Mouse (Mus musculus) midbrain, embryonic 13.5 days (tissue): ENCODE data around the gene Trnau1ap. TPM values are rescaled to one million over a fixed set of nuclear protein-coding genes. Genes with fewer than 3 reads are reported as not detected.

Source experiments
- ATAC-seq: fragments of 200-750 bp; cut with Nextera tagmentation; 2 replicates; pipeline ENCODE4 v1.8.0; 2017; ENCODE audit warnings: mild to moderate bottlenecking, moderate TSS enrichment, moderate library complexity
- H3K27ac ChIP-seq: fragments of 300-500 bp; sonication (generic); 2 replicates; pipeline ENCODE4 v1.5.1; 2015; ENCODE audit warnings: inconsistent platforms, mild to moderate bottlenecking, moderate library complexity
- H3K27me3 ChIP-seq: fragments of 300-500 bp; sonication (generic); 2 replicates; pipeline ENCODE4 v1.6.1; 2015; ENCODE audit warnings: mild to moderate bottlenecking, inconsistent platforms
- H3K36me3 ChIP-seq: fragments of 300-500 bp; sonication (generic); 2 replicates; pipeline ENCODE4 v1.6.1; 2015; ENCODE audit warnings: mild to moderate bottlenecking, inconsistent platforms
- H3K4me1 ChIP-seq: fragments of 300-500 bp; sonication (generic); replicated peaks from 2 replicates; pipeline ENCODE4 v1.6.1; 2015; ENCODE audit warnings: inconsistent platforms
- H3K4me2 ChIP-seq: fragments of 300-500 bp; sonication (generic); replicated peaks from 2 replicates; pipeline ENCODE4 v1.6.1; 2015; ENCODE audit warnings: moderate library complexity, mild to moderate bottlenecking, inconsistent platforms
- H3K4me3 ChIP-seq: fragments of 300-500 bp; sonication (generic); replicated peaks from 2 replicates; pipeline ENCODE4 v1.5.1; 2015; ENCODE audit warnings: mild to moderate bottlenecking, inconsistent platforms
- H3K9ac ChIP-seq: fragments of 300-500 bp; sonication (generic); replicated peaks from 2 replicates; pipeline ENCODE4 v1.6.1; 2015; ENCODE audit warnings: mild to moderate bottlenecking, inconsistent platforms
- H3K9me3 ChIP-seq: fragments of 300-500 bp; sonication (generic); 2 replicates; pipeline ENCODE4 v1.6.1; 2016; ENCODE audit warnings: mild to moderate bottlenecking, inconsistent platforms
- WGBS: fragments of 180-500 bp; shearing (Covaris S2); methylation state at CpG from one replicate; pipeline ENCODE4 v1.1.7; 2015; 5-methylcytosine and 5-hydroxymethylcytosine counted together
- polyA plus RNA-seq: library from polyadenylated mRNA; unstranded; fragments of >200 nt; fragmentation: Nextera tagmentation; extraction: Ambion mirVana; gene quantifications from 2 replicates; pipeline ENCODE4 v1.2.1, GENCODE M21; 2015

The Trnau1ap gene
- polyA plus RNA-seq, 1 experiment from 2014 or later = 83.6 TPM

DNA sequence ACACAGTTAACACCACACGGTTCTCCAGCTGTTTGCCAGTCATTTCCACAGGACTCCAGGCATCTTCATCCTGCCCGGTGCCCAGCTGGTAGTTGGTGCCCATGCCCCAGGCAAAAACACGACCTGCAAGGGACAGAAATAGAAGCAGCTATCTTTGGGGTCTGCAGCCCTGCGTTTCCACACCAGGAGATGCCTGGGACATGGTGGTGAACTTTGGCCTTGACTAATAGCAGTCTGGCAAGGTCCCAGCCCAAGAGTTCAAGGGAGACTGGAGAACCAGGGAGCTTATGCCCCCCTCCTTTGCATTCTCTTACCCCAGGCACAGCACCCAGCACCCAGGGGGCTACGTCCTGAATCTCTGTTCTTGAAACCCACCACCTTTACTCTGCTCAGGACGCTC, 3.5 kb upstream of the Trnau1ap start:
- Histone ChIP-seq H3K4me1 (peaks cover 17% of the 10 kb centered on the region), H3K27ac (no peak overlapping the region), H3K9ac (no peak overlapping the region), H3K4me2 (no peak overlapping the region), H3K9me3 (no peaks in the 10 kb centered on the region), H3K27me3 (no peaks in the 10 kb centered on the region), H3K36me3 (peaks cover 55% of the 10 kb centered on the region), H3K4me3 (no peak overlapping the region)
- ATAC-seq = no peak
- 93% methylated on average over 6 of the region's 6 CpGs for WGBS

DNA sequence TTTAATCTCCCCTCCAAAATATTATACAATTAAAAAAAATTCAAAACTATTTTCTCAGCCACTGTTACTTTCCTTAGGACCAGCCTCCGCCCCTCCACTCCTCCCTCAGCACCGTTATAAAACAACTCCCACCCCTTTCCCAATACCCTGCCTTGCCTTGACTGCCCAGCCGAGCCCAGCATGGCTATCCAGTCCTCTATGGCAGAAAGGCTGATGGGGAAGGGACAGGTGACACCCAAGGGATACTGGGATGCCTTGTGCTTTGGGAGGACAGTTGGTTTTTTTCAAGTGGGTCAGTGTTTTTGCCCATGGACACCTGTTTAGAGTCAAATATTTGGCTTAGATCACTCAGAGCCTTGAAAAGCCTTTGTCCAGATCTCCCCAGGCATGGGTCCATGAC, 2.6 kb upstream of the Trnau1ap start:
- H3K36me3 ChIP-seq = peaks cover 48% of the 10 kb centered on the region
- no peak for ATAC-seq
- no peak overlapping the region for H3K4me2 ChIP-seq
- H3K27me3 ChIP-seq = no peaks in the 10 kb centered on the region
- H3K9ac ChIP-seq = no peak overlapping the region
- H3K9me3 ChIP-seq = no peaks in the 10 kb centered on the region
- peaks cover 17% of the 10 kb centered on the region for H3K4me1 ChIP-seq
- H3K4me3 ChIP-seq = no peak overlapping the region
- WGBS = 79% methylated on average over 3 of the region's 3 CpGs
- H3K27ac ChIP-seq = no peak overlapping the region

DNA sequence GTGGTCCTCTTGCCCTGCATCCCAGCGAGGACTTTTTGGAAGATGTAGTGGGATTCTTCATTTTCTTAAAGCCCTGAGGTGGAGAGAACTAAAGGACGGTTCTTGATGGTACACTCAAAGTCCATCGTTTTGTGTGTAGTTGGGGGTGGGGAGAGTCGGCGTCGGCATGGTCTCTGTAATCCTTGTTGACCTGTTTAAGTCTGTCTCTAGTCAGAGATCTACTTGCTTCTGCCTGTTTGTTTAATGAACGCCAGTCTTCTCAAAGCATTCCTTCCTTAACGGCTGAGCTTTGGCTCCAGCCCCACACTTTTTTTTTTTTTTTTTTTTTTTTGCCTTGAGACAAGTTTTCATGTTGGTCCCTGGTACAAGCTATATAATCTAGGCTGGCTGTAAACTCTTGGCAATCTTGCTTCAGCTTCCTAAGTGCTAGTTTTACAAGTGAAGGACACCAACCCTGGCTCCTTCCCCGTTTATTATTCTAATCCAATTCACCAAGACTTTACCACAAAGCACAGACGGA, 557 bp upstream of the Trnau1ap start:
- H3K9ac ChIP-seq = peak overlapping the region; percentile 84
- peak; percentile 54 for ATAC-seq
- peaks cover 42% of the 10 kb centered on the region for H3K36me3 ChIP-seq
- H3K27ac ChIP-seq = peak overlapping the region; percentile 74; the same call in 1 of the 2 replicates
- H3K4me1 ChIP-seq = peaks cover 17% of the 10 kb centered on the region
- WGBS = 8% methylated on average over 10 of the region's 10 CpGs
- no peaks in the 10 kb centered on the region for H3K27me3 ChIP-seq
- peak overlapping the region; percentile 69 for H3K4me2 ChIP-seq
- H3K9me3 ChIP-seq = no peaks in the 10 kb centered on the region
- peak overlapping the region; percentile 66 for H3K4me3 ChIP-seq

DNA sequence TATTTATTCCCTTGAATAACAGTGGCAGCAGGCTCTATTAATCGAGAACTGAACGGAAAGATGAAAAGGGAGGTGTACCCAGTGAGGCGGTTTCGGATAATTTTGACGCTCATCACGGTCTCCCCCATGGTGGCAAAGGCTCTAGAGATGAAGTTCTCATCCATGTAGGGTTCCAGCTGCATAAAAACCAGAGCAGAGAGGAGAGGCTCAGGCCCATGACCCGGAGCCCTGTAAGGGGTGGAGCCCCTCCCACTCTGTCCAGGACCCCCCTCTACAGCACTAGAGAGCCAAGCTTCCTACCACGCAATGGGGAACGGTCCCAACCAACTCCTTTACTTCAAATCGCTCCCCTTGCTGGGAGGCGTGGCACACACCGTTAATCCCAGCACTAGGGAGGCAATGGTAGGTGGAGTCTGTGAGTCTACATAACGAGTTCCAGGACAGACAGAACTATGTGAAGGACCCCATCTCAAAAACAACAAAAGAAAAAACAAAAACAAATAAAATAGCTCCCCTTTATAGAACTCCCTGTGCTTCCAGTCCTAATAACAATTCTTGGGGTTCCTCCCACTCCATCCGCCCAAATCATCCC, 851 bp downstream of the Trnau1ap start:
- Histone ChIP-seq H3K4me1 (peaks cover 17% of the 10 kb centered on the region), H3K4me2 (peak overlapping the region; percentile 69), H3K4me3 (peak overlapping the region; percentile 66), H3K9me3 (no peaks in the 10 kb centered on the region), H3K36me3 (peaks cover 42% of the 10 kb centered on the region), H3K27ac (peak overlapping the region; percentile 74), H3K27me3 (no peaks in the 10 kb centered on the region), H3K9ac (peak overlapping the region; percentile 84)
- ATAC-seq = no peak
- WGBS = 48% methylated on average over 14 of the region's 14 CpGs

DNA sequence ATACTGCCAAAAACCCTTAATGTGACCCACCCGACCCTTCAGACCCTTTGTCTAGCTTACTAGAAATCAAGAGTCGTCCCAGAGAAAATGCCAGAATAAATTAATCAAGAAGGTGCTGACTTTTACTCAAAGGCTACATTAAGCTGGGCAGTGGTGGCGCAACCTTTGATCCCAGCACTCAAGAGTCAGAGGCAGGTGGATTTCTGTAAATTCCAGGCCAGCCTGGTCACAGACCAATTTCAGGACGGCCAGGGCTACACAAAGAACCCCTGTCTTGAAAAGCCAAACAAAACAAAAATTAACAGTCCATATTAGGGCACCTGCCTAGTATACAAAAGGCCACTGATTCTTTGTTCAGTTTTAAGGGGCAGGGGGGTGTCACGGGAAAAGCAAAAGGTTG, 2.9 kb downstream of the Trnau1ap start:
- H3K4me2 ChIP-seq = no peak overlapping the region
- H3K27ac ChIP-seq = no peak overlapping the region
- H3K9me3 ChIP-seq = no peaks in the 10 kb centered on the region
- peaks cover 17% of the 10 kb centered on the region for H3K4me1 ChIP-seq
- WGBS = 82% methylated on average over 5 of the region's 5 CpGs
- ATAC-seq = no peak
- H3K27me3 ChIP-seq = no peaks in the 10 kb centered on the region
- peaks cover 44% of the 10 kb centered on the region for H3K36me3 ChIP-seq
- H3K4me3 ChIP-seq = no peak overlapping the region
- H3K9ac ChIP-seq = no peak overlapping the region

DNA sequence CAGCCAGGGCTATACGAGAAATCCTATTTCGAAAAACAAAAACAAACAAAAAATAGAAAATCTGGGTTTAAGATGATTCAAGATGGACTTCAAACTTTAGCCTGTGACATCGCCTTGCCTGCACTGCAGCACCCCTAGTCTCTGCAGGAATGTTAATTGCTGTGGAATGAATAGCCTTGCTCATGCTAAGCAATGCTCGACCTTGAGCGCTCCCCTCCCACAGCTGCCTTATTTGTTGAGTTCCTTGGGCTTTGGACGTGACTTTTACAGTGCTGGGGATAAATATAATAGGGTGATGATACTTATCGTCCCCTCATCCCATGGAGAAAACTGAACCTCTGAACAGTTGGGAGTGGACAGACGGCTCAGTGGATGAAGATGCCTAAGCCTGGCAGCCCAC, 13.6 kb downstream of the Trnau1ap start:
- Histone ChIP-seq H3K27ac (no peak overlapping the region), H3K9me3 (no peaks in the 10 kb centered on the region), H3K27me3 (no peaks in the 10 kb centered on the region), H3K4me1 (peaks cover under 1% of the 10 kb centered on the region; the same call in 1 of the 2 replicates), H3K4me3 (no peak overlapping the region), H3K36me3 (peaks cover 92% of the 10 kb centered on the region), H3K4me2 (no peak overlapping the region), H3K9ac (no peak overlapping the region)
- no peak for ATAC-seq
- 91% methylated on average over 8 of the region's 8 CpGs for WGBS

DNA sequence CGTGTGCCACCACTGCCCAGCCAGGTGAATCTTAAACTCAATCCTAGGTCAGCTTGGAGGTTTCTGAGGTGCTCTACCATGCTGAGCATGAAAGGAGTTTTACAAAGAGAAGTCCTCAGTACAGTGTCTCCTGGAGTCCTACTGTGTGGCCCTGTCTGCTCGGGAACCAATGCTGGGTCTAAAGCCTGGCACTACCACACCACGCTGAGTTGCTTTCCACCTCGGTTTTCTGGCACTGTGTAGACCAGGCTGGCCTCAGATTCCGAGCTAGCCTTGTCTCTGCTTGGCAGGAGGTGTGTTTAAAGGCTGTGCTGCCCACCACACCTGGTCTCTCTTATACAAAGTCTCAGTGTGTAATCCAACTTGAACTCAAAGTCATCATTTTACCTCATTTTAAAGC, 16.7 kb downstream of the Trnau1ap start:
- 86% methylated on average over 5 of the region's 5 CpGs for WGBS
- ATAC-seq = no peak
- Histone ChIP-seq H3K36me3 (peaks cover 75% of the 10 kb centered on the region), H3K4me2 (no peak overlapping the region), H3K9ac (no peak overlapping the region), H3K4me3 (no peak overlapping the region), H3K4me1 (peaks cover 15% of the 10 kb centered on the region), H3K27ac (no peak overlapping the region), H3K27me3 (no peaks in the 10 kb centered on the region), H3K9me3 (no peaks in the 10 kb centered on the region)

DNA sequence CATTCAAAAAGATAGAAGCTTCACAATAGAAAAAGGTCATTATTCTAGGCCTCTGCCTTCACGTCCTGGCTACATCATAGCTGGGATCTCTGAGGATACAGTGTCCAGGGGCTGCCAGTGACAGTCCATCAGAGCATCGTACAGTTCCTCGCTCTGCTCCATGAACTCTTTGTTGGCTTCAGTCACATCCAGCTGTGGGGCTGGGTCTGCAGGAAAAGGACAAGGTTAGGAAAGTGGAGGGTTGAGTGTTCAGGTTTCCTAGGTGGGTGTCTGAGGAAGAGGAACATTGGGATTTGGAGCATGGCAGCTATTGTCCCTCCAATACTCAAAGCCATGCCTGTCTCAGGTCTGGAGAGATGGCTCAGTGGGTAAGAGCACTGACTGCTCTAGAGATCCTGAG, 17.5 kb downstream of the Trnau1ap start:
- no peak overlapping the region for H3K4me3 ChIP-seq
- H3K4me1 ChIP-seq = peaks cover 15% of the 10 kb centered on the region
- H3K36me3 ChIP-seq = peaks cover 68% of the 10 kb centered on the region
- no peak for ATAC-seq
- no peaks in the 10 kb centered on the region for H3K27me3 ChIP-seq
- 58% methylated on average over 3 of the region's 3 CpGs for WGBS
- no peak overlapping the region for H3K4me2 ChIP-seq
- H3K27ac ChIP-seq = no peak overlapping the region
- H3K9me3 ChIP-seq = no peaks in the 10 kb centered on the region
- no peak overlapping the region for H3K9ac ChIP-seq

DNA sequence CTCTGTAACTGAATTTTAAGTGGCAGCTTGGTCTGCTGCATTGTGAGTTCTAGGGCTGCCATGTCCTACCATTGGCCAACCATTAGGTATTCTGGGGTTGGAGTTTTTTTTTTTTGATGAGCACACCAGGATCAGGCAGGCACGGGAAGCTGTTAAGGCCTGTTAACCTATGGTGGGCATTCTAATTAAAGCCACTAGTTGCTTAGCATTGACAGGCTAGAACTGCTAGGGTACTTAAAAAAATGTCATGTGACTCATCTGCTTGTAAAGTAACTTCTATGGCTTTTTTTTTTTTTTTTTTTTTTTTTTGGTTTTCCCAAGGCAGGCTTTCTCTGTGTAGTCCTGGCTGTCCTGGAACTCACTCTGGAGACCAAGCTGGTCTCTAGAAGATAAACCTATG, 18.1 kb downstream of the Trnau1ap start:
- no peak for ATAC-seq
- peaks cover 62% of the 10 kb centered on the region for H3K36me3 ChIP-seq

DNA sequence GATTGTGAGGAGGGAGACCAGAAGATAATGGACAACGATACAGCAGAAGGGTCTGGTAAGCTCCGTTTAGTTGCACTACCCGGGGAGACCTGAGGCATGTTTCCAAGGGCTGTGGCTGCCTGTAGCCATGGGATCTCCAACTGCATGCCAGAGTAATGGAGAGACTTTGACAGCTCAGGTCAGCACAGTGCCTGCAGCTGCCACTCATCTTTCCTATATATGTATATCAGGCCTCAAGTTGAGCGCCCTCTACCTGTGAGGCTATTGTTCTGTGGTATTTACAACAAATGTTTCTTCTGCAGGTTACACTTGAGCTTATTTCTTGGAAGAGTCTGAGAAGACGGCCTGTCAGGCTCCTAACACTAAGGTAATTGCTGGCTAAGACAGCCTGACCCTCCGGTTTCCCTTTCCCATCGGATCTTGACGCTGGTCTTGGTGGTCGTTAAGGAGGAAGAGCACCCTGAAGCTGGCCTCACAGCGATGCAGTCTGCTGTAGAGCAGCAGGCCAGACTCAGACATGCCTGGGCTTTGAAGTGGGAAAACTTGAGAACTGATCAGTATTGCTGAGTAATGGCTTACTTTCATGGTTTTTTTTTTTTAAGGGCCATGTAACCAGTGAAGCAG, 19.4 kb downstream of the Trnau1ap start:
- Histone ChIP-seq H3K27me3 (no peaks in the 10 kb centered on the region), H3K36me3 (peaks cover 53% of the 10 kb centered on the region), H3K4me3 (peak overlapping the region; percentile 65), H3K9ac (peak overlapping the region; percentile 91), H3K4me2 (peak overlapping the region; percentile 80), H3K9me3 (no peaks in the 10 kb centered on the region), H3K27ac (peak overlapping the region; percentile 90), H3K4me1 (peaks cover 15% of the 10 kb centered on the region)
- 30% methylated on average over 10 of the region's 10 CpGs for WGBS
- peak; percentile 24; the same call in 1 of the 2 replicates for ATAC-seq

More for the DNA sequence above, 18.1 kb downstream of the Trnau1ap start:
- H3K9me3 ChIP-seq = no peaks in the 10 kb centered on the region
- no peak overlapping the region for H3K27ac ChIP-seq
- H3K4me3 ChIP-seq = no peak overlapping the region
- WGBS = 39% methylated on average over 1 of the region's 1 CpGs
- peaks cover 15% of the 10 kb centered on the region for H3K4me1 ChIP-seq
- no peaks in the 10 kb centered on the region for H3K27me3 ChIP-seq
- no peak overlapping the region for H3K4me2 ChIP-seq
- H3K9ac ChIP-seq = no peak overlapping the region

DNA sequence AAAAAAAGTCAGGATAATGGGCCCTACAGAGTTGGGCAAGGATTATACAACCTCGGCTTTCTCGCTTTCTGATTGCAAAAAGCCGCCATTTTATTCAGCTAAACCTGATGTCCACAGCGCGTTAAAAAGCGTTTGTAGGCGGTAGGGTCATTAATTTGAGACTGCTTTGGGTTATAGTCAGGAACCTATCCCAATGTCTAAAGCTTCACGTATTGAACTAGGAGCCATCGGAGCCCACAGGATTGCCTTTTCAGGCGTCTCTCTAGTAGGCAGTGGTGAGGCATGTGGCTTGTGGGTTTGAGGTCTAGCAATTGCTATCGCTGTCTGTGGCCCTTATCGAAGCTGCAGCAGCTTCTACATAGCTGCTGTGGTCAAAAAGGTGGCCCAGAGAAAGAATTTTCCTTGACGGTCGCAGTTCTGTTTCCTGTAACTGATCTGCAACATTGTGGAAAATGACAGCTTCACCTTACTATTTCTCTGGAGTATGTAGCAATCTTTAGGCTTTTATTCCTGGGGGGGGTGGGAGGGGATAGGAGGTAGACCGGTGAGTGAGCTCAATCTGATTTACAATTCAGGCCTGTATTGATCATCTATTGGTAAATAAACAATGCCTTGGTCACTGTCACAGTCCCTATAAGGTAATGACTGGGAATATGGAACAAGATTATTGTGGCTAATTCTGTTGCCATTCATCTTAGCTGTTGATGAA, 20.0 kb downstream of the Trnau1ap start:
- Histone ChIP-seq H3K27me3 (no peaks in the 10 kb centered on the region), H3K27ac (peak overlapping the region; percentile 90), H3K4me2 (peak overlapping the region; percentile 80), H3K9ac (peak overlapping the region; percentile 91), H3K36me3 (peaks cover 47% of the 10 kb centered on the region), H3K9me3 (no peaks in the 10 kb centered on the region), H3K4me1 (peaks cover 15% of the 10 kb centered on the region), H3K4me3 (peak overlapping the region; percentile 65)
- under 1% methylated on average over 15 of the region's 15 CpGs for WGBS
- no peak for ATAC-seq
